In the genomic region with DNA sequence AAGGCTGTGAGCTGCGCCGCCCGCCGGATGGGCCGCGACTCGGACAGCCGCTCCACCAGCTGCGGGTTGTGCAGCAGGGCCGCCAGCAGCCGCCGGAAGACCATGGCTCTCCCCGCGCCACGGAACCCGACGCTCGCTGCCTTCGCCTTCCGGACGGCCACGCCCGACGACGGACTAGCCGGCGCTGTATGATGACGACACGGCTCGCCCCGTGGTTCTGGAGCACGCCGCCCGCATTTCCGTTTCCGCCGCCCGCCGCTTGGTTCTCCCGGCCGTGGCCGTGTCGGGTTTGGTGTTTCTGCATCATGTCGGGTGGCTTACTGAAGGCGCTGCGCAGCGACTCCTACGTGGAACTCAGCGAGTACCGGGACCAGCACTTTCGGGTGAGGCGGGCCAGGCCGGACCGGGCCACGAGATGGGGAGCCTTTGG, we compare ENCODE assay signal across 7 mouse cellular contexts. TPM values are rescaled to one million over a fixed set of nuclear protein-coding genes. Genes with fewer than 3 reads are reported as not detected.
DNase-seq lines count a peak whose midpoint lies in the region; ATAC-seq and TF ChIP-seq lines count a peak whose summit lies in the region.

TSS of gene 0610012G03Rik (minus strand) at position 150 of the 430 bp plus-strand sequence.
TSS of gene Ncbp2 (plus strand) at position 169 of the 430 bp plus-strand sequence.

- peak; percentile 97 for DNase-seq in adrenal gland, postnatal 25 days
- DNase-seq in heart, adult 18-20 months = peak; percentile 96 to 97
- DNase-seq in kidney, adult 2 months = peak; percentile 97
- peak; percentile 84 to 95 for DNase-seq in spleen, adult 2 months (ENCODE audit: low read depth in 1 of 2, low spot score in 2 of 2)

- no peaks in the 10 kb centered on the region for H3K9me3 ChIP-seq in embryonic facial prominence, embryonic 12.5 days
- H3K9me3 ChIP-seq in limb, embryonic 12.5 days = no peaks in the 10 kb centered on the region
- H3K9me3 ChIP-seq in midbrain, embryonic 15.5 days = no peaks in the 10 kb centered on the region

- H3K4me2 ChIP-seq in embryonic facial prominence, embryonic 12.5 days (replicated peaks) = peak within 1 kb of the TSS; percentile 79
- H3K4me2 ChIP-seq in limb, embryonic 12.5 days = peak within 1 kb of the TSS; percentile 89
- peak within 1 kb of the TSS; percentile 85 for H3K4me2 ChIP-seq in midbrain, embryonic 15.5 days

- peaks cover 21% of the 10 kb centered on the region; the same call in 1 of the 2 replicates for H3K36me3 ChIP-seq in embryonic facial prominence, embryonic 12.5 days
- no peaks in the 10 kb centered on the region for H3K36me3 ChIP-seq in kidney, adult 2 months (ENCODE audit: control insufficient read depth, insufficient read depth, low read length)
- peaks cover 43% of the 10 kb centered on the region for H3K36me3 ChIP-seq in limb, embryonic 12.5 days
- 0 out of 2 replicates have a peak, but pooled peaks cover 3% of the 10 kb centered on the region for H3K36me3 ChIP-seq in midbrain, embryonic 15.5 days (replicated peaks)
- no peaks in the 10 kb centered on the region for H3K36me3 ChIP-seq in spleen, adult 2 months (ENCODE audit: control insufficient read depth, insufficient read depth, low read length)

- no peak for TF ChIP-seq CTCF in kidney, adult 2 months (conservative IDR thresholded peaks at IDR 0.05; ENCODE audit: insufficient read depth, insufficient read length, low read depth, low read length)
- no peak for TF ChIP-seq CTCF in spleen, adult 2 months (IDR thresholded peaks at IDR 0.05; ENCODE audit: extremely low read depth, insufficient read depth, insufficient read length, insufficient replicate concordance)

- H3K4me3 ChIP-seq in embryonic facial prominence, embryonic 12.5 days = peak within 1 kb of the TSS; percentile 90
- H3K4me3 ChIP-seq in kidney, adult 2 months (ENCODE audit: insufficient read depth, low read depth, low read length) = peak within 1 kb of the TSS; percentile 96
- H3K4me3 ChIP-seq in limb, embryonic 12.5 days (replicated peaks) = peak within 1 kb of the TSS; percentile 93
- peak within 1 kb of the TSS; percentile 69 for H3K4me3 ChIP-seq in midbrain, embryonic 15.5 days
- peak within 1 kb of the TSS; percentile 95 for H3K4me3 ChIP-seq in spleen, adult 2 months (ENCODE audit: extremely low read depth, insufficient read depth, insufficient read length)

- peak within 1 kb of the TSS; percentile 81 for H3K27ac ChIP-seq in embryonic facial prominence, embryonic 12.5 days
- peak within 1 kb of the TSS; percentile 91 for H3K27ac ChIP-seq in kidney, adult 2 months (ENCODE audit: insufficient read depth, low read depth, low read length)
- peak within 1 kb of the TSS; percentile 91 for H3K27ac ChIP-seq in limb, embryonic 12.5 days
- H3K27ac ChIP-seq in midbrain, embryonic 15.5 days = peak within 1 kb of the TSS; percentile 85
- H3K27ac ChIP-seq in spleen, adult 2 months (ENCODE audit: insufficient read depth, low read length) = peak within 1 kb of the TSS; percentile 73

- peak; percentile 85 for ATAC-seq in embryonic facial prominence, embryonic 12.5 days (ENCODE audit: insufficient number of reproducible peaks, insufficient read depth, low FRiP score, low TSS enrichment)
- peak; percentile 92 for ATAC-seq in limb, embryonic 12.5 days (ENCODE audit: insufficient number of reproducible peaks, insufficient read depth, low FRiP score, low TSS enrichment, low read depth)
- ATAC-seq in midbrain, embryonic 15.5 days (replicated peaks) = peak; percentile 92

- H3K4me1 ChIP-seq in embryonic facial prominence, embryonic 12.5 days = peaks cover 32% of the 10 kb centered on the region
- peaks cover 2% of the 10 kb centered on the region; the same call in 1 of the 2 replicates for H3K4me1 ChIP-seq in kidney, adult 2 months (ENCODE audit: control insufficient read depth, insufficient read depth, low read length)
- H3K4me1 ChIP-seq in limb, embryonic 12.5 days (replicated peaks) = peaks cover 32% of the 10 kb centered on the region
- H3K4me1 ChIP-seq in midbrain, embryonic 15.5 days = peaks cover 53% of the 10 kb centered on the region
- H3K4me1 ChIP-seq in spleen, adult 2 months (ENCODE audit: control insufficient read depth, insufficient read depth, insufficient read length) = peaks cover 7% of the 10 kb centered on the region; the same call in 1 of the 2 replicates

- TF ChIP-seq POLR2A in kidney, adult 2 months (IDR thresholded peaks at IDR 0.05; ENCODE audit: low read depth, low read length) = no peak
- no peak; the same call in none of the 2 replicates for TF ChIP-seq POLR2A in spleen, adult 2 months (IDR thresholded peaks at IDR 0.05; ENCODE audit: low read depth, low read length)

- under 1% methylated on average over 45 of the region's 55 CpGs for WGBS in embryonic facial prominence, embryonic 12.5 days
- WGBS in kidney, adult 2 months = under 1% methylated on average over 55 of the region's 55 CpGs
- WGBS in limb, embryonic 12.5 days = under 1% methylated on average over 55 of the region's 55 CpGs
- WGBS in midbrain, embryonic 15.5 days = under 1% methylated on average over 55 of the region's 55 CpGs
- under 1% methylated on average over 55 of the region's 55 CpGs for WGBS in spleen, adult 2 months

- no peaks in the 10 kb centered on the region for H3K27me3 ChIP-seq in embryonic facial prominence, embryonic 12.5 days
- no peaks in the 10 kb centered on the region for H3K27me3 ChIP-seq in kidney, adult 2 months (replicated peaks; ENCODE audit: control insufficient read depth, insufficient read depth, low read length)
- H3K27me3 ChIP-seq in limb, embryonic 12.5 days = no peaks in the 10 kb centered on the region
- H3K27me3 ChIP-seq in midbrain, embryonic 15.5 days (replicated peaks) = no peaks in the 10 kb centered on the region
- no peaks in the 10 kb centered on the region for H3K27me3 ChIP-seq in spleen, adult 2 months (ENCODE audit: control insufficient read depth, insufficient read depth, low read length)

- H3K9ac ChIP-seq in embryonic facial prominence, embryonic 12.5 days = peak within 1 kb of the TSS; percentile 87
- peak within 1 kb of the TSS; percentile 90 for H3K9ac ChIP-seq in limb, embryonic 12.5 days (replicated peaks)
- peak within 1 kb of the TSS; percentile 69 for H3K9ac ChIP-seq in midbrain, embryonic 15.5 days

RNA-seq across cellular contexts. Expression of gene 0610012G03Rik, which starts in this region (rescaled TPM):
- total RNA-seq in adrenal gland, postnatal 25 days (2021) = 38.6 and 41.3 TPM in 2 replicates
- polyA plus RNA-seq in embryonic facial prominence, embryonic 12.5 days (2016; fragmentation: Nextera tagmentation; extraction: Ambion mirVana) = 85.2 and 93.3 TPM in 2 replicates
- total RNA-seq in heart, adult 18-20 months (2021) = 10 to 100 TPM; 74.8 to 79.2 TPM
- 96.7 and 122 TPM in 2 replicates for polyA plus RNA-seq in kidney, adult 2 months (2012; rRNA removed)
- polyA plus RNA-seq in limb, embryonic 12.5 days (2016; fragmentation: Nextera tagmentation; extraction: Ambion mirVana) = 77.5 and 83.7 TPM in 2 replicates
- 115 and 121 TPM in 2 replicates for polyA plus RNA-seq in midbrain, embryonic 15.5 days (2015; fragmentation: Nextera tagmentation; extraction: Ambion mirVana)
- polyA plus RNA-seq in spleen, adult 2 months (2012; rRNA removed) = 37.6 and 68.9 TPM in 2 replicates

RNA-seq across cellular contexts. Expression of gene Ncbp2, which starts in this region (rescaled TPM):
- total RNA-seq in adrenal gland, postnatal 25 days (2021) = 58.4 and 69.3 TPM in 2 replicates
- 146 and 150 TPM in 2 replicates for polyA plus RNA-seq in embryonic facial prominence, embryonic 12.5 days (2016; fragmentation: Nextera tagmentation; extraction: Ambion mirVana)
- total RNA-seq in heart, adult 18-20 months (2021) = 10 to 100 TPM; 24.8 to 26.4 TPM
- 10.9 and 28.9 TPM in 2 replicates for polyA plus RNA-seq in kidney, adult 2 months (2012; rRNA removed)
- polyA plus RNA-seq in limb, embryonic 12.5 days (2016; fragmentation: Nextera tagmentation; extraction: Ambion mirVana) = 148 and 149 TPM in 2 replicates
- 98.1 and 98.9 TPM in 2 replicates for polyA plus RNA-seq in midbrain, embryonic 15.5 days (2015; fragmentation: Nextera tagmentation; extraction: Ambion mirVana)
- polyA plus RNA-seq in spleen, adult 2 months (2012; rRNA removed) = 3.3 and 5.9 TPM in 2 replicates

Comparison
In these comparisons a context has a peak if more than half of its experiments do, and no peak if none do; other contexts are left out.
1. Peak in every context shown above with its lines: DNase-seq, ATAC-seq, H3K4me3 ChIP-seq and H3K27ac ChIP-seq.